In the genomic region with DNA sequence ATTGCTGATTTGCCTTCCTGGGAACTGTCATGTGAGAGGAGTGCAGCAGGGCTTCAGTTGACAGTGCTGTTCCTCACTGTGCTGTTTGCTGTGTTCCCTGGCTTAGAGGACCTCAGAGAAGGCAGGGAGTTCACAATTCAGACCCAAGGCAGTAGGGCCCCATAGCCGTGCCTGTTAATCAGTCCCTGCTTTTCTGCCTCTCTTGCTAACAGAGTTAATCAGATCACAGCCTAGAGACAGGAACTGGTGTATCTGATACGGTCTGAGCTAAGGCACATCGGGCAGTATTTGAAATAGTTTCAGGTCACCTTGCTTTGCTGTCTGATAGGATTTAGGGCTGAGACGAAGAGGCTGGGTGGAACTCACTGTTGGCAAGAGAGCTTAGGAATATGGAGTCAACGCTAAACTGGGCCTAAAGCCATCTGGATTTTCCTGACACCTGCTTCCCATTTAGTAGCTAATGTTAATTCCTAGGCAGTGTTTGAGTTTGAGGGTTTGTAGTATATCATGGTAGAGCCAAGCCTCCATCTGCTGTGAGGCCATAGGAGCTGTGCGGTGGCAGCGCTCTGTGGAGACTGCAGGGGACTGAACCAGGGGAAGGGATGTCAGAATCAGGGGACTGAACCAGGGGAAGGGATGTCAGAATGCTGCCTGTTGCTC, we compare ENCODE assay signal across 9 mouse cellular contexts. TPM values are rescaled to one million over a fixed set of nuclear protein-coding genes. Genes with fewer than 3 reads are reported as not detected.
DNase-seq lines count a peak whose midpoint lies in the region; ATAC-seq and TF ChIP-seq lines count a peak whose summit lies in the region.
"Had no signal": no experiment of that assay in that cellular context is flagged by ENCODE, and none has a peak within 500 bp of the region (broad histone marks: within the 10 kb centered on the region; RNA-seq: fewer than 3 reads in every experiment).

No protein-coding gene starts in this region.

- TF ChIP-seq CTCF in kidney, adult 2 months (conservative IDR thresholded peaks at IDR 0.05; ENCODE audit: insufficient read depth, insufficient read length, low read depth, low read length), result no peak

- 0 out of 2 replicates have a peak, but pooled peaks cover 3% of the 10 kb centered on the region for H3K9me3 ChIP-seq in hindbrain, embryonic 13.5 days
- no peaks in the 10 kb centered on the region for H3K9me3 ChIP-seq in midbrain, embryonic 14.5 days (ENCODE audit: control insufficient read depth, low read length)

- intact Hi-C loops in left cerebral cortex, postnatal 14 days (cut with DNase I), result loop anchor here (5.0 kb wide), 1 partner anchor 51 kb away; a partner anchor contains a TSS

- peaks cover 30% of the 10 kb centered on the region for H3K4me1 ChIP-seq in kidney, adult 2 months (ENCODE audit: control insufficient read depth, insufficient read depth, low read length)
- H3K4me1 ChIP-seq in hindbrain, embryonic 13.5 days (replicated peaks), result peaks cover 32% of the 10 kb centered on the region
- peaks cover 14% of the 10 kb centered on the region for H3K4me1 ChIP-seq in midbrain, embryonic 14.5 days (ENCODE audit: control insufficient read depth, insufficient read depth, low read length)

- peak overlapping the region; percentile 4; the same call in 1 of the 2 replicates for H3K27ac ChIP-seq in kidney, adult 2 months (ENCODE audit: insufficient read depth, low read depth, low read length)
- peak overlapping the region; percentile 42; the same call in 1 of the 2 replicates for H3K27ac ChIP-seq in hindbrain, embryonic 13.5 days
- peak overlapping the region; percentile 41; the same call in 1 of the 2 replicates for H3K27ac ChIP-seq in midbrain, embryonic 14.5 days (replicated peaks; ENCODE audit: low read depth, low read length)

- no peak overlapping the region for H3K9ac ChIP-seq in hindbrain, embryonic 13.5 days
- H3K9ac ChIP-seq in midbrain, embryonic 14.5 days (replicated peaks; ENCODE audit: low read length), result no peak overlapping the region

- WGBS in kidney, adult 2 months, result 40% methylated on average over 7 of the region's 7 CpGs
- WGBS in hindbrain, embryonic 13.5 days, result 71% methylated on average over 7 of the region's 7 CpGs
- 58% methylated on average over 7 of the region's 7 CpGs for whole genome bisulfite sequencing in midbrain, embryonic 14.5 days

- H3K27me3 ChIP-seq in kidney, adult 2 months (replicated peaks; ENCODE audit: control insufficient read depth, insufficient read depth, low read length), result no peaks in the 10 kb centered on the region
- H3K27me3 ChIP-seq in hindbrain, embryonic 13.5 days, result no peaks in the 10 kb centered on the region
- no peaks in the 10 kb centered on the region for H3K27me3 ChIP-seq in midbrain, embryonic 14.5 days (ENCODE audit: control insufficient read depth, insufficient read depth, low read length)

- H3K4me3 ChIP-seq in kidney, adult 2 months (ENCODE audit: insufficient read depth, low read depth, low read length), result no peak overlapping the region
- H3K4me3 ChIP-seq in hindbrain, embryonic 13.5 days, result no peak overlapping the region
- no peak overlapping the region for H3K4me3 ChIP-seq in midbrain, embryonic 14.5 days (replicated peaks; ENCODE audit: low read depth, low read length)

- no peak for DNase-seq in kidney, adult 2 months
- DNase-seq in kidney, adult 9 months, result no peak
- DNase-seq in cerebellum, adult 8-10 months, result peak; percentile 52
- DNase-seq in midbrain, embryonic 14.5 days, result no peak
- no peak for DNase-seq in right cerebral cortex, adult 18-20 months
- no peak for DNase-seq in left cerebral cortex, postnatal 14 days (ENCODE audit: low spot score in 2 of 2)
- no peak for DNase-seq in adrenal gland, postnatal 10 days

- no peak overlapping the region for H3K4me2 ChIP-seq in hindbrain, embryonic 13.5 days
- no peak overlapping the region for H3K4me2 ChIP-seq in midbrain, embryonic 14.5 days (ENCODE audit: low read length)

- H3K36me3 ChIP-seq in kidney, adult 2 months (ENCODE audit: control insufficient read depth, insufficient read depth, low read length), result no peaks in the 10 kb centered on the region
- H3K36me3 ChIP-seq in hindbrain, embryonic 13.5 days, result peaks cover 5% of the 10 kb centered on the region; the same call in 1 of the 2 replicates
- no peaks in the 10 kb centered on the region for H3K36me3 ChIP-seq in midbrain, embryonic 14.5 days (ENCODE audit: control insufficient read depth, insufficient read depth, low read length)

- no peak for TF ChIP-seq POLR2A in kidney, adult 2 months (IDR thresholded peaks at IDR 0.05; ENCODE audit: low read depth, low read length)

- ATAC-seq in hindbrain, embryonic 13.5 days (ENCODE audit: low FRiP score), result no peak
- ATAC-seq in midbrain, embryonic 14.5 days (ENCODE audit: low FRiP score, low TSS enrichment), result no peak

RNA-seq across cellular contexts. Expression of a gene that starts 14.0 kb away (rescaled TPM):
- 26.6 and 27.8 TPM in 2 replicates for polyA plus RNA-seq in kidney, adult 2 months (2012; rRNA removed)
- polyA plus RNA-seq in hindbrain, embryonic 13.5 days (2015; fragmentation: Nextera tagmentation; extraction: Ambion mirVana), result 15.1 and 16.6 TPM in 2 replicates
- 16.4 and 21.7 TPM in 2 replicates for polyA plus RNA-seq in midbrain, embryonic 14.5 days (2014; fragmentation: Nextera tagmentation; extraction: Ambion mirVana)
- 10 to 100 TPM; 41.8 to 45.6 TPM for total RNA-seq in left cerebral cortex, postnatal 14 days (2021)
- 10 to 100 TPM; 68.2 to 70.3 TPM for total RNA-seq in adrenal gland, postnatal 10 days (2021)

RNA-seq across cellular contexts. Expression of a gene that starts 37.1 kb away (rescaled TPM):
- not detected in 2 replicates for polyA plus RNA-seq in kidney, adult 2 months (2012; rRNA removed)
- not detected in 2 replicates for polyA plus RNA-seq in hindbrain, embryonic 13.5 days (2015; fragmentation: Nextera tagmentation; extraction: Ambion mirVana)
- not detected in 2 replicates for polyA plus RNA-seq in midbrain, embryonic 14.5 days (2014; fragmentation: Nextera tagmentation; extraction: Ambion mirVana)
- total RNA-seq in left cerebral cortex, postnatal 14 days (2021), result not detected
- not detected for total RNA-seq in adrenal gland, postnatal 10 days (2021)
- polyA plus RNA-seq: intestine, embryonic 14.5 days had no signal

RNA-seq across cellular contexts. Expression of a gene that starts 49.1 kb away (rescaled TPM):
- 42.5 and 47.2 TPM in 2 replicates for polyA plus RNA-seq in kidney, adult 2 months (2012; rRNA removed)
- 54.8 and 57.0 TPM in 2 replicates for polyA plus RNA-seq in hindbrain, embryonic 13.5 days (2015; fragmentation: Nextera tagmentation; extraction: Ambion mirVana)
- polyA plus RNA-seq in midbrain, embryonic 14.5 days (2014; fragmentation: Nextera tagmentation; extraction: Ambion mirVana), result 63.6 and 78.7 TPM in 2 replicates
- 10 to 100 TPM; 61.9 to 62.2 TPM for total RNA-seq in left cerebral cortex, postnatal 14 days (2021)
- total RNA-seq in adrenal gland, postnatal 10 days (2021), result 10 to 100 TPM; 38.1 to 48.5 TPM
